Mouse (Mus musculus): ENCODE data around the gene Ndufs8.

Ndufs8 gene

DNA sequence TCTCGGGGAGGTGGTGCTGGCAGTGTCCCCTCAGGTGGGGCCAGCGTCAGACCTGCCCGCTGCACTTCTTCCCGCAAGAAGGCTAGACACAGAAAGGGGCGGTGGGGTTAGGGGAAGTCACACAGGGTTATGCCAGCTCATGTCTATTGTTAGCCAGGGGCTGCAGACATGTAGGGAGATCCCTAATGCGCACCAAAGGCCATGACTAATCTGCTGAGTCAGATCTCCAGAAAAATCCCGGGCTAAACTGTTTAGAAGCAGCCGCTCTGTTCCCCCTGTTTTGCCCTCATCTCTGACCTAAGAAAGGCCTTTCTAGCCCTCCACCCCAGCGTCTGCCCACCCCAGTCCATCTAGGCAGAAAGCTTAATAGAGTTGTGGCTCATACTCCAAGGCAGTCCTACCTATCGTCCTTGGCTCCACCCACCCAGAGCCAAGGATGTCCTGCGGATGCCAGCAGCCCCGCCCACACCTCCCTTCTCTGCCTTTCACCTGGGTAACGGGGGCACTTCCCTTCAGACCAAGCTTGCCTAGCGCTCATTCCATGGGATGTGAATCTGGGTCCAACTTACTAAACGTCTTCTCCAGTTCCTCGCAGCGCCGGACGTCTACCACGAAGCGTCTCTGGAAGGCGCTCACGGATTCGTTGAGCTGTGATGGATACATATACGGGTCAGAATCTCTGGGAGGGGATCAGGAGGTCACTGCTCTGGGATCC lies 8.8 kb downstream of the Ndufs8 start:
- DNase-seq = no peak

DNA sequence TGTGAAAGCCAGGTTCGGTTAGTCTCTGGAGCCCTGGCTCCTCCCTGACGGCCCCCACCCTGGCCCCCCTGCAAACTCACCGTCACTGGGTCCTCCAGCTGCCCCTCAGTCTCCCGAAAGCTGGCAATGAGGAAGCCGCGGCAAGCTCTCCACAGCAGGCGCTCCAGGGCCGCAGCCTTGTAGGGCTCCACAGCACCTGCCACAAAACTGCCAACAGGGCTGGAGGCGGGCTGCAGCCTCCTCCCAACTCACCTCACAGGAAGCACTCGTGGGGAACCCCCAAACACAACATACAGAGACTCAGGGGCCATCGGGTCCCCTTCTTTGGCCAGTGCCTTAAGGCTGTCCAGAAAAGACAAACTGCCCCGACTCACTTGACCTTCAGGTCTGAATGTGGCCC lies 9.6 kb downstream of the Ndufs8 start:
- no peak for DNase-seq

DNA sequence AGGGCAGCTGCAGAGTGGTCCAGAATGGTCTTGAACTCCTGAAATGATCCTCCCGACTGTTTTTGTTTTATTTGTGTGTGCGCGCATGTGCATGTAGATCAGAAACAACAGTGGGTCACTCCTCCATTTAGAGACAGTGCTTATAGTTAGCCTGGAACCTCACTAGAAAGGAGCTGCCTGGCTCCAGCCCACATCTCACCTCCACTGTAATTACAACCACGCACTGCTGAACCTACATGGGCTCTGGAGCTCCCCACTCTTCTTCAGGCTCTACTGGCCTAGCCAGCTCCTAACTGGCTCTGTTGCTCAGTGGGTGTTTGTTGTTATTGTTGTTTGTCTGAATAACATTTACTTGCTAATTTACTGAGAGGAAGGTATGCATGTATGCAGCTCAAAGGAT lies 13.0 kb downstream of the Ndufs8 start:
- no peak for DNase-seq

DNA sequence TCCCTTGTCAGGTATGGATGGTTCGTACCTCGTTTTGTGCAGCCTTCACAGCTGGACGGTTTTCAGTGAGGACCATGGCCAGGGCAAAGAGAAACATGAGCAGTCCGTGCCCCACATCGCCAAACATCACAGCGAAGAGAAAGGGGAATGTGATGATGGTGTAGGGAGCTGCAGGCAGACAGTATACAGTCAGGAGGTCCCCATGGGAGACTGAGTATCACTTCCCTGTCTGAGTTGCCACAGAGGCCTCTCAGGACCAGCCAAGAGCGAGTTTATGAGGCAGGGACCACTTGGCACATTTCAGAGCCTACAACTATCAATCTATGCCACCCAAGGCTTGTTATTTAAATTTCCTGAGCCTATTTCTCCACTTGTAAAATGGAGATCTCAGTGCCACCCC lies 13.6 kb downstream of the Ndufs8 start:
- DNase-seq = no peak

DNA sequence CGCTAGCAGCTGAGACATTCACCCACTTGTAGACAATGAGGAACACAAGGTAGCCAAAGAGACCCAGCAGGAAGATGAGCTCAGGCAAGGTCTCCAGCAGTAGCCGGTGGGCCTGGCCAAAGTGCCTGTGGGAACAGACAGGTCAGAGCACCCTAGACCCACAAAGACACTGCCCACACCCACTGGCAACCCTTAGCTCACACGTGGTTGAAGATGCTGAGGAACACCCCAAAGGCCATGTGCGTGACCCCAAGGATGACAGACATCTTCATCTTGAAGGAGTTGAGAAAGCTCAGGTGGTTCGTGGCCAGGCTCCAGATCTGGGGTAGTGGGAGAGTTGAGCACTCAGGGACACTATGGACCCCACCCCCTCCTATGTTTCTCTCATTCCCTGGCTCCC lies 15.0 kb downstream of the Ndufs8 start:
- DNase-seq = no peak

DNA sequence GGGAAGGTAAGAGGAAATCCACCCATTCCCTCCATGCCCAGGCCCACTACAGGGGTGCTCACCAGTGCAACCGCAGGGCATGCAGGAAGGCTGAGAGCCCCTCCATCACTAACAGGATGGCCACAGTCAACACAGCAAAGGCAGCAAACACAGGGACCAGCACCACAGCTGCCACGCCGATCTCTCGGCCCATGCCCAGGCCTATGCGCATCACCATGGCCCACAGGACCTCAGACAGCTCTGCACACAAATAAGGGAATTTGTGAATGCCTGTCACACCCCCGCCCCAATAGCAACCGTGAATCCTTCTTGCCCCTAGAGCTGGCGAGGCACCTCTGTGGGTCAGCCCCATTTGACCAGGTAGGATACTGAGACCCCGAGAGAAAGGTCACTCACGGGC lies 16.4 kb downstream of the Ndufs8 start:
- DNase-seq = no peak

DNA sequence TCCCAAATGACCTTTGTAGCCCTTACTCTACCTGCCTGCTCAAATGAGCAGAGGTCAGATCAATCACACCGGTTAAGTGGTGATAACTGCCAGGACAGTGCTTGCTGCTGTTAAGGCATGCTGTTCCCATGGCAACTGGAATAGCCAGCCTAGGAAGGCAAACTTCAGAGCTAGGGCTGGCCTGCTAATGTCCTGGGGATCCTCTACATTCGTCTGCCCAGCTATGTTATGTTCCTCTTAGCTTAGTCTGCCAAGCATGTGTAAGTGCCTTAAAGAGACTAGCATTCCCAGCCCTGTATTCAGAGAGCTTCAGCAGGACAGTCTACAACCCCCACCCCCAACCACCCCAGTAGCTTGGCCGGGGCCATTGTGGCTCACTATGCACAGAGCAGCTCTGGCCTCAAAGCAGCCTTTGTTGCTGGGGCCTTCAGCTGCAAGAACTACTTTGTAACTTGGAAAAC lies 17.4 kb downstream of the Ndufs8 start:
- DNase-seq = no peak

DNA sequence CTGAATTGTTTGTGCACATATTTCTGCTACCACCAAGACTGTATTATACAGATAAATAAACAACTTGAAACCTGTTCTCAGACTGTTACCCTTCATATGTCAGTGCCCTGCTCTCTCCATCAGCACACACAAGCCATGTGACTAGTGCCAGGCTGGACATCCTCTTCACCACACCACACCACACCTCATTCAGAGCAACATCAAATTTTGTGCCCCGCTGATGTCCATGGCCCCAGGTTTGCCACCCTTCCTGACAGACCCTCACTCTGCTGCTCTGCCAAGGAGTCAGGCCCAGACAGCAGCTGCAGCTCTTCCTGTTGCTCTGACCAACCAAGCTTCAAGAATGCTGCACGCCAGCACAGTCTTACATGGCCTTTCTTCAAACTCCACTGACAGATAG lies 18.3 kb downstream of the Ndufs8 start:
- no peak for DNase-seq

DNA sequence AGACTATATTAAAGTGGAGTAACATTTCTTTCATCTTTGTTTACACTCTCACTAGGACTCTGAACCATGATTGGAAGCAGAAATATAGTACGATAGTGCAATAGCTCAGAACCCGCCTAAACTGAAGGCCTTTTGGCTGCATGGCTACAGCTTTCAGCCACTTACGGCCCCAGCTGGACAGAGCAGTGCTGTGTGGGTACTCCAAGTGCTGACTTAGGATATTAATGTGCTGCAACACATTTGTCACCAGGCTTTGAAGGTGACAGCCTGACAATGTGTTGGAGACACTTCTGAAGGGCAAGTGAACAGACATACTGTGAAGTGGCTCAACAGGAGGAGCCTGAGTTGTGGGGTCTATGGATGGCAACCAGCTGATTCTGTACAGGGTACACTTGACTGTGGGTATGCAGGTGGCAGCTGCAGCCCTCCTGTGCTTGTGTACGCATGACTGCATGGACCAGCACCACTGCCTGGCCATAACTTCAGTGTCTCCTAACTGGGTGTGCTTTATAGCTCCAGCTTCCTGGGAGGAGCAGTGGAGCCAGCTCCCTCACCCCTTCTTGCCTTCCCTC lies 18.9 kb downstream of the Ndufs8 start:
- DNase-seq = no peak

DNA sequence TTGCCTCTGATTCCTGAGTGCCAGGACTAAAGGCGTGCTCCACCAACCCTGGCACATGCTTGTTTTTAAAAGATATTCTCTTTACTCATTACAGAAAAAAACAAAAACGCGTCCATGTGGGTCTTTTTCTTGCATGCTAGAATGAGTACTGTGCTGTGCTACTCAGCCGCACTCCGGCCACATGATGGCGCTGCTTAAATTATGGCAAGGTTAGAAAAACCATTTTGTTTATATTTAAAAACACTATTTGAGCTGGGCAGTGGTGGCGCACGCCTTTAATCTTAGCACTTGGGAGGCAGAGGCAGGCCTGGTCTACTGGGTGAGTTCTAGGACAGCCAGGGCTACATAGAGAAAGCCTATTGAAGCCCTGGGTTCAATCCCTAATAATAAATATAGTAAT lies 22.4 kb downstream of the Ndufs8 start:
- no peak for DNase-seq

DNA sequence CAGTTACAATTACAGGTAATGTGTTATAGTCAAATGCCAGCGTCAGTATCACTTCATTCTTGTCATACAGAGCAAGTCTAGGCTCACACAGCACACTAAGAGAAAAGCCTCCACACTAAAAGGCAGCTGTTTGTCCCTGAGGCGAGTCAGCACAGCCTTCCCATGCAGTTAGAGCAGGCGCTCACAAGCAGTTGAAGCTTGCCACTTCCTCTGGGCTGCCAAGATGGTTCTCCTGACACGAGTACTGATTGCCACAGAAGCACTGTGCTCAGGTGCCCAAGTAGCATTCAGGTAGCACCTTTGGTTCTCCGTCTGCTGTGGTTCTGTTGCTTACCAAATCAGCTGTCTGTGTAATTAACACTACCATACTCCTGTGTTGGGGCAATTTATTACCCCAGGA lies 23.5 kb downstream of the Ndufs8 start:
- no peak for DNase-seq

DNA sequence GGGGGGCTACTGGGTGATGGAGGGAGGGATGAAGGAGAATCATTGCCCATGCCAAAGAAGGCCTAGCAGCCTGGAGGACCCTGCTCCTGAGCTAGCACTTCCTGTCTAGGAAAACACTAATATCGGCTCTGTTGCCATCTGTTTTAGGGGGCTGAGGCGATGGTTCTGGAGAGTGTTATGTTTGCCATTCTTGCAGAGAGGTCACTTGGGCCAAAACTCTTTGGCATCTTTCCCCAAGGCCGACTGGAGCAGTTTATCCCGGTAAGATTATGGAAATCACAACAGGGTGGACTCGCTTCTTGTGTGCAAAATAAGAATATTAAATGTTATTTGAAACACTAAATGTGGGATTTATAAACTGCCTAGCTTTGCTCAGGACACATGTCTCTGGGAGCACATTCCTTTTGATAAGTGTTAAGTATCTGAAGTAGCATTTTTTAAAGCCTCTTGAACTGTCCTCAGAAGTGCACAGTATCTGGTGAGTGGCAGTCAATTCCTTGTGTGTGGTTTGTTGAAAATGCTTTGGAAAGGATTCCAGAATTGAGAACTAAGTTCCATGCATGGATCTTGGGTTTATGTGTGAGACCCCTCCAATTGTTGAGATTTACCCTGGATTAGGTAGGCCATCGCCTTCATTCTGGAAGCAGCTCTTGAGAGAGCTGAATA lies 28.1 kb downstream of the Ndufs8 start:
- no peak for DNase-seq

DNA sequence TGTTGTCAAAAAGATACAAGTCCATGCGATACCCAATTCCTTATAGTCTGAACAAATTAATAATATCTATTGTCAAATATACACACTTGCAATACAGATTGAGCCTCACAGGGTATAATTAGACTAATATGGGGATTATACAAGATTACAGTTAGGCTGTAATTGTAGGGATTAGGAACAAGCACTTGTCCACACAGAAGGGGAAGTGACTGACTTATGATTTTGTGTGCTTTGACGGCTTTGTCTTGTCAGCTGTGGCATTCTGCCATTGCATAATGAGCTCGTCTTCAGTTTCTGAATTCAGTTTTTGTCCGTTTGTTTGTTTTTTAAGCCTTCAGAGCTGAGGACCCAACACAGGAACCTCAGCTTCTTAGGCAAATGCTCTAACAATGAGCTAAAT lies 30.4 kb downstream of the Ndufs8 start:
- DNase-seq = no peak

DNA sequence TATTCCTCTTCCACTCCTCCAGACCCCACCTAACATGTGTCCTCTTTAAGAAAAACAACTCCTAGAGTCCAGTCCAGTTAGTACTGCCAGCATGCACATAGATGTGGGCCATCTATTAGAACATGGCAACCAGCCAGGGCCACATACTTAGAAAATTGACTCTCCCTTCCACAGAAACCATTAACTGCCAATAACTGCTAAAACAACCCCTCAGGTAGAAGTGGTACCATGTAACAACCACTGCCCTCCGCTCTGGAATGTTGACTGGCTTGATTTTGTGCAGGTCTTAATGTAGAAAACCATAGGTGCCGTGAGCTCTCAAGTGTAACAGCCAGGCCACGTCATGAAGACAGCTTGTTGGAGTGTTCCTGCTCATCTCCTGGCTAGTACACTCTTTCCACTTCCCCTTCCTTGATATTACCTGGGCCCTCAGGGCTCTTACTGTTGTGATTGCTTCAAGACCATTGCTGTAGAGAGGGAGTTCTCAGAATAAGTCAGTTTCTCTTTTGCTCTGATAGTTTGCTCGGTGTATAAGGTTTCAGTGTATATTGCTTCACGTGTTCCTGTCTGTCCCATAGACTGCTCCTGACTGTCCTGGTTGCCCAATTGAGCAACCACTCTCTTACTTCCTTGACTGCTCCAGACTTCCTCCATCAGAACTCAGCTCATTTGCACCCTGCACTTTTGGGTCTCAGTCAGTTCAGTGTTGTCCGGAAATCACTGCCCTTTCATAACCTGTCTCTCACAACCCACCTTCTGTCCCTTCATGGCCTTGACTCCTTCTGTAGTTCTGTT lies 32.3 kb downstream of the Ndufs8 start:
- peak in 1 of 2 experiments; percentile 48 for DNase-seq

DNA sequence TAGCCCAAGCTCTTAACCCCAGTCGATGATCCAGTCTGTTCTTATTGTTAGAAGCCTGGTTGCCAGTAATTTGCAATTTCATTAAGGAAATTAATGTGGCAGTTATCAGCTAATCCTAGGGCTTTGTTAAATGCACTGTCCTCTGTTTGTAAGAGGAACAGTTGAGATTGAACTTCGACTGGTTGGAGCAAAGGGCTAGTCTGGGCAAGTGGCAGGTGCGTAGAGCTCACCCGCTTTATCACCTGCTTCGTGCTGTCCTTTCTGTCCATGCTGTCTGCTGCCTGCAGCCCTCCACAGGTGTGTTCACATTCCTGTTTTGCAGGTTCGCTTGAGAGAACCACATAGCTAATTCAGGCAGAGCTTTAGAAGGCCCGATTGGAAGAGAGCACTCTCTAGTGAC lies 37.5 kb downstream of the Ndufs8 start:
- DNase-seq = no peak

DNA sequence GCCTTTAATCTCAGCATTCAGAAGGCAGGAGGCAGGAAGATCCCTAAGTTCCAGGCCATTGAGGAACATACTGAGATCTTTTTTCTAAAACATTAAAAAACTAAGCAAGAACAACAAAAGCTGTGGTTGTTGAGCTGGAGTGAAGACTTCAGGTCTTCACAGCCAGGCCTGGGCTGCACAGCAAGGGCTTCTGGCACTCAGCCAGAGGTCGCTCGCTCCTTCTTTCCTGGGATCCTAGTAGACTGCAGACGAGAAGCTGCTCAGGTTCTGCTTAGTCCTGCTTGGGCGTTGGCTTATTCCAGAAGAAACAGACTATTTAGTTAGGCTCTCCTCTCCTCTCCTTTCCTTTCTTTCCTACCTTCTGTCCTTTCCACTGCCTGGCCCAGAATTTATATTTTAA lies 40.2 kb downstream of the Ndufs8 start:
- no peak for DNase-seq

DNA sequence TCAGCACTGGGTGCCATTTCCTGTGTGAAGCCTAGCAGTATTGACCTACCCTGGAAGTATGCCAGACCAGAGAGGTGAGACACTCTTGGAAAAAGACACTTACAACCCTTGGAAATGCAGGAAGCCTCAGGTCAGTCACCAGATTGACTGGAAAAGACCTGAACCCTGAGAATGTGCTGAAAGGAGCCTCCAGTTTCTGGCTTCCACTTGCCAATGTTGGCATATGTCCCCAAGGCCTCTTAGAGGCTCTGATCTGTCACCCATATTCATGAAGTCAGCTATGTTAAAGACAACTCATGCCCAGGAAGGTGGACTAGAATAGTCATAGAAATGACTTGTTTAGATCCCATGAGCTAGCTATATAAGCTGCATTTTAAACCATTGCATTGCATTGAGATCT lies 41.1 kb downstream of the Ndufs8 start:
- DNase-seq = no peak

DNA sequence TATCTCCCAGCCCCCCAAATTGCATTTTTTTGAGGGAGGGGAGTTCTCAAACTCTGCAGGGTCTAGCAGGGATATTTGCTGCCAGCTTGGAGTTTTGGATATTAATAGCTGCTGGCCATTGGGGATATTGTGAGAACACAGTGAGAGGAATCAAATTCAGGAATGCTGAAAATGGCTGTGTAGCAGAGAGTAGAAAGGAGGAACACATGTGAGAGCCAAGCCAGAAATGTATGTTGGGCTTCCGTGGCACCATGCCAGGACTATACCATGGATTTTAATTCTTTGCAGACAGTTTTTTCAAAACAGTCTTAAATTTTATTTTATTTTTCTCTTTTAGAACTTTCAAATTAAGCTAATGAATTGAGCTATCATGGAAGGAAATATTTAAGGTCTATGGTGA lies 44.3 kb downstream of the Ndufs8 start:
- DNase-seq = no peak

DNA sequence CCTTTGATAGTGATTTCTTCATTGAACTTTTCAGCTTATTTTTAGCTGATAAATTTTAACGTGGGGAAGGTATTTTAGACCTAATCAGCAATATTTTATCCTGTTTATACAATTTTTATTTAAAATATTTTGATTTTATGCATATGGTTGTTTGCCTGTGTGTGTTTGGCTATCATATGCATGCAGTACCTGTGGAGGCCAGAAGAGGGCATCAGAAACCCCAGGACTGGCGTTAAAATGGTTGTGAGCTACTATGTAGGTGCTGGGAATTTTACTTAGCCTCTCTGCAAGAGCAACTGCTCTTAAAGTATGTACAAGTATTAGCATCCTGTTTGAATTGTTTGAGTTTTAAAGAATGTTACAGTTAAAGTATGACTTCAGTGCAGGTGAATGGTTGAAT lies 47.6 kb downstream of the Ndufs8 start:
- no peak for DNase-seq

DNA sequence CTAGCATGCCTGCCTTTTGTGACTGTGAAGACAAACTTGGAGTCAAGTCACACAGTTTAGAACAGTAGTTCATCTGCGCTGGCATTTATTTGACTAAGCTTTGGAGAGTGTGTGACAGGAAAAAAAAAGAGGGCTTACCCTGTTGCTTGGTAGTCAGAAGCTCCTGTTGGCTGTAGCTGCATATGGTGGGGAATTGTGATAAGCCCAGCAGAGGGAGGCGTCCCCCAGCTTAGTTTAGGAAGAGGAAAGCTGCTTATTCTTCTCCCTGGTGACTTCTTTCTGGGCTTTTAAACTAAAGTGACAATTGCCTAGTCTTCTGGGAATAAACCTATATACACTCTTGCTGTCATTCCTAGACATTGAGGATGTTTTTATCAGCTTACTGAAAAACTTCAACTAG lies 49.9 kb downstream of the Ndufs8 start:
- no peak for DNase-seq
